In genomic region chr13:117984339-117984738, GRCm38 (mm10) we compare ENCODE assay signal across 19 mouse cellular contexts.
"Had no signal": no experiment of that assay in that cellular context is flagged by ENCODE, and none has a peak within 500 bp of the region (broad histone marks: within the 10 kb centered on the region; RNA-seq: fewer than 3 reads in every experiment).

No protein-coding gene starts in this region.

- H3K9ac ChIP-seq: liver, embryonic 13.5 days had no signal

- H3K4me3 ChIP-seq: left cerebral cortex, adult 2 months; liver, embryonic 13.5 days had no signal

- DNase-seq: kidney, adult 2 months; kidney, postnatal 10 days; kidney, postnatal 36 days; layer of hippocampus, postnatal 36 days; left cerebral cortex, postnatal 4 days; liver, embryonic 13.5 days; lung, adult 2 months; lung, postnatal 14 days; lung, postnatal 4 days; midbrain, embryonic 14.5 days; right cerebral cortex, adult 18-20 months; right cerebral cortex, postnatal 14 days; right cerebral cortex, postnatal 4 days; thymus, adult 2 months; thymus, postnatal 14 days; thymus, postnatal 4 days had no signal

- H3K36me3 ChIP-seq: liver, embryonic 13.5 days had no signal

- H3K4me1 ChIP-seq: liver, embryonic 13.5 days had no signal

- H3K9me3 ChIP-seq: liver, embryonic 13.5 days had no signal

- H3K27ac ChIP-seq: left cerebral cortex, adult 2 months; liver, embryonic 13.5 days; stomach, postnatal 0 days had no signal

- H3K4me2 ChIP-seq: liver, embryonic 13.5 days; midbrain, embryonic 11.5 days had no signal

- H3K27me3 ChIP-seq: liver, embryonic 13.5 days had no signal
